Mouse (Mus musculus) hindbrain, embryonic 14.5 days (tissue): ENCODE measurements around the gene Ttc7. TPM values are rescaled to one million over a fixed set of nuclear protein-coding genes. Genes with fewer than 3 reads are reported as not detected.

Source experiments
- ATAC-seq: fragments of 200-750 bp; cut with Nextera tagmentation; 2 replicates; pipeline ENCODE4 v1.8.0; 2017; ENCODE audit warnings: moderate number of reproducible peaks, mild to moderate bottlenecking, moderate TSS enrichment, moderate library complexity; ENCODE audit not compliant: low FRiP score
- DNase-seq: peaks from one replicate; pipeline ENCODE4 v3.0.0-alpha.2; 2015; ENCODE audit warnings: low spot score
- H3K27ac ChIP-seq: fragments of 300-500 bp; sonication (generic); 2 replicates; pipeline ENCODE4 v1.5.1; 2014; ENCODE audit warnings: mild to moderate bottlenecking, moderate library complexity
- H3K27me3 ChIP-seq: fragments of 300-500 bp; sonication (generic); 2 replicates; pipeline ENCODE4 v1.6.1; 2014; ENCODE audit warnings: mild to moderate bottlenecking, low read length, mixed read lengths; ENCODE audit not compliant: control insufficient read depth, insufficient read depth
- H3K36me3 ChIP-seq: fragments of 300-500 bp; sonication (generic); replicated peaks from 2 replicates; pipeline ENCODE4 v1.6.1; 2014; ENCODE audit not compliant: control insufficient read depth, insufficient read depth
- H3K4me1 ChIP-seq: fragments of 300-500 bp; sonication (generic); replicated peaks from 2 replicates; pipeline ENCODE4 v1.6.1; 2014; ENCODE audit warnings: antibody characterized with exemption, low read length, mixed read lengths; ENCODE audit not compliant: control insufficient read depth, insufficient read depth
- H3K4me2 ChIP-seq: fragments of 300-500 bp; sonication (generic); replicated peaks from 2 replicates; pipeline ENCODE4 v1.6.1; 2014; ENCODE audit warnings: mild to moderate bottlenecking, moderate library complexity
- H3K4me3 ChIP-seq: fragments of 300-500 bp; sonication (generic); replicated peaks from 2 replicates; pipeline ENCODE4 v1.5.1; 2014; ENCODE audit warnings: mild to moderate bottlenecking, low read length
- H3K9ac ChIP-seq: fragments of 300-500 bp; sonication (generic); 2 replicates; pipeline ENCODE4 v1.6.1; 2014
- H3K9me3 ChIP-seq: fragments of 300-500 bp; sonication (generic); 2 replicates; pipeline ENCODE4 v1.6.1; 2016; ENCODE audit warnings: low read length; ENCODE audit not compliant: control insufficient read depth
- WGBS: fragments of 180-500 bp; shearing (Covaris S2); extraction: QIAGEN DNeasy Blood & Tissue Kit; methylation state at CpG from one replicate; pipeline ENCODE4 v1.1.7; 2014; 5-methylcytosine and 5-hydroxymethylcytosine counted together
- polyA plus RNA-seq: library from polyadenylated mRNA; unstranded; fragments of >200 nt; fragmentation: Nextera tagmentation; extraction: Ambion mirVana; gene quantifications from 2 replicates; pipeline ENCODE4 v1.2.1, GENCODE M21; 2014

Gene Ttc7
- polyA plus RNA-seq, 1 experiment from 2014 or later: 6.3 TPM

- no peaks in the 10 kb centered on the region for H3K36me3 ChIP-seq
- no peaks in the 10 kb centered on the region for H3K9me3 ChIP-seq
- no peaks in the 10 kb centered on the region for H3K27me3 ChIP-seq
- no peak overlapping the region for H3K4me3 ChIP-seq
- WGBS: 36% methylated on average over 6 of the region's 6 CpGs
- no peak overlapping the region for H3K4me2 ChIP-seq
- H3K27ac ChIP-seq: no peak overlapping the region
- ATAC-seq (no peak), DNase-seq (no peak)
- no peak overlapping the region for H3K9ac ChIP-seq
- no peaks in the 10 kb centered on the region for H3K4me1 ChIP-seq
Measured at GRCm38 (mm10) chr17:87317271-87317670, 34.6 kb downstream of the Ttc7 start.

- no peak for ATAC-seq
- no peak overlapping the region for H3K9ac ChIP-seq
- H3K27me3 ChIP-seq: no peaks in the 10 kb centered on the region
Measured at GRCm38 (mm10) chr17:87317947-87318346, 35.3 kb downstream of the Ttc7 start.

GRCm38 (mm10) chr17:87321673-87322072, 39.0 kb downstream of the Ttc7 start:
- Histone ChIP-seq H3K9me3 (no peaks in the 10 kb centered on the region), H3K36me3 (no peaks in the 10 kb centered on the region), H3K4me1 (peaks cover 8% of the 10 kb centered on the region; the same call in 1 of the 2 replicates), H3K27me3 (no peaks in the 10 kb centered on the region), H3K4me2 (no peak overlapping the region), H3K4me3 (no peak overlapping the region), H3K9ac (no peak overlapping the region), H3K27ac (no peak overlapping the region)
- DNase-seq (no peak), ATAC-seq (no peak)
- 100% methylated on average over 1 of the region's 1 CpGs for WGBS

More at GRCm38 (mm10) chr17:87317947-87318346, 35.3 kb downstream of the Ttc7 start:
- Histone ChIP-seq H3K4me1 (no peaks in the 10 kb centered on the region), H3K27ac (no peak overlapping the region), H3K4me3 (no peak overlapping the region), H3K9me3 (no peaks in the 10 kb centered on the region), H3K4me2 (no peak overlapping the region), H3K36me3 (no peaks in the 10 kb centered on the region)
- WGBS: 74% methylated on average over 9 of the region's 9 CpGs
- no peak for DNase-seq

- H3K4me1 ChIP-seq: peaks cover 18% of the 10 kb centered on the region
- no peaks in the 10 kb centered on the region for H3K36me3 ChIP-seq
- WGBS: 89% methylated on average over 9 of the region's 9 CpGs
- no peaks in the 10 kb centered on the region for H3K27me3 ChIP-seq
- ATAC-seq (no peak), DNase-seq (no peak)
- H3K4me3 ChIP-seq: no peak overlapping the region
- no peaks in the 10 kb centered on the region for H3K9me3 ChIP-seq
- H3K27ac ChIP-seq: no peak overlapping the region
- no peak overlapping the region for H3K4me2 ChIP-seq
- H3K9ac ChIP-seq: no peak overlapping the region
Measured at GRCm38 (mm10) chr17:87323215-87323614, 40.5 kb downstream of the Ttc7 start.

GRCm38 (mm10) chr17:87325501-87325900, 42.8 kb downstream of the Ttc7 start:
- DNase-seq: no peak

GRCm38 (mm10) chr17:87326987-87327386, 44.3 kb downstream of the Ttc7 start:
- Histone ChIP-seq H3K27me3 (no peaks in the 10 kb centered on the region), H3K4me2 (no peak overlapping the region), H3K36me3 (no peaks in the 10 kb centered on the region), H3K4me3 (no peak overlapping the region), H3K9me3 (no peaks in the 10 kb centered on the region), H3K27ac (no peak overlapping the region), H3K9ac (no peak overlapping the region), H3K4me1 (peaks cover 40% of the 10 kb centered on the region)
- 9% methylated on average over 6 of the region's 6 CpGs for WGBS
- ATAC-seq: peak; percentile 50
- DNase-seq: peak; percentile 49

More at GRCm38 (mm10) chr17:87325501-87325900, 42.8 kb downstream of the Ttc7 start:
- no peak overlapping the region for H3K4me2 ChIP-seq
- H3K4me1 ChIP-seq: peaks cover 25% of the 10 kb centered on the region
- ATAC-seq: no peak
- H3K4me3 ChIP-seq: no peak overlapping the region
- no peaks in the 10 kb centered on the region for H3K27me3 ChIP-seq
- no peak overlapping the region for H3K27ac ChIP-seq
- WGBS: 65% methylated on average over 15 of the region's 15 CpGs
- H3K9ac ChIP-seq: no peak overlapping the region
- H3K36me3 ChIP-seq: no peaks in the 10 kb centered on the region
- H3K9me3 ChIP-seq: no peaks in the 10 kb centered on the region

GRCm38 (mm10) chr17:87327645-87328044, 45.0 kb downstream of the Ttc7 start:
- Histone ChIP-seq H3K4me3 (no peak overlapping the region), H3K4me2 (no peak overlapping the region), H3K9ac (no peak overlapping the region), H3K27ac (0 out of 2 replicates have a peak overlapping the region, but pooled peaks have one; percentile 23), H3K36me3 (no peaks in the 10 kb centered on the region), H3K9me3 (no peaks in the 10 kb centered on the region), H3K4me1 (peaks cover 46% of the 10 kb centered on the region), H3K27me3 (no peaks in the 10 kb centered on the region)
- WGBS: 49% methylated on average over 8 of the region's 8 CpGs
- ATAC-seq: no peak
- no peak for DNase-seq

- H3K4me2 ChIP-seq: no peak overlapping the region
- ATAC-seq: no peak
- no peaks in the 10 kb centered on the region for H3K27me3 ChIP-seq
- H3K9ac ChIP-seq: no peak overlapping the region
- no peaks in the 10 kb centered on the region for H3K9me3 ChIP-seq
- H3K27ac ChIP-seq: no peak overlapping the region
- no peak for DNase-seq
- H3K36me3 ChIP-seq: no peaks in the 10 kb centered on the region
- no peak overlapping the region for H3K4me3 ChIP-seq
- peaks cover 53% of the 10 kb centered on the region for H3K4me1 ChIP-seq
- 56% methylated on average over 8 of the region's 9 CpGs for WGBS
Measured at GRCm38 (mm10) chr17:87328177-87328768, 45.6 kb downstream of the Ttc7 start.

GRCm38 (mm10) chr17:87329144-87329700, 46.5 kb downstream of the Ttc7 start:
- DNase-seq (no peak), ATAC-seq (no peak)
- Histone ChIP-seq H3K27me3 (no peaks in the 10 kb centered on the region), H3K4me1 (peaks cover 54% of the 10 kb centered on the region), H3K9me3 (no peaks in the 10 kb centered on the region), H3K27ac (no peak overlapping the region), H3K36me3 (no peaks in the 10 kb centered on the region), H3K9ac (no peak overlapping the region), H3K4me3 (no peak overlapping the region), H3K4me2 (no peak overlapping the region)
- 89% methylated on average over 18 of the region's 18 CpGs for WGBS
